Mouse (Mus musculus): ENCODE measurements around the gene Gm37240. TPM values are rescaled to one million over a fixed set of nuclear protein-coding genes. Genes with fewer than 3 reads are reported as not detected.

Gene Gm37240
- polyA plus RNA-seq, 1 experiment from 2014 or later: 13.4 TPM

DNA sequence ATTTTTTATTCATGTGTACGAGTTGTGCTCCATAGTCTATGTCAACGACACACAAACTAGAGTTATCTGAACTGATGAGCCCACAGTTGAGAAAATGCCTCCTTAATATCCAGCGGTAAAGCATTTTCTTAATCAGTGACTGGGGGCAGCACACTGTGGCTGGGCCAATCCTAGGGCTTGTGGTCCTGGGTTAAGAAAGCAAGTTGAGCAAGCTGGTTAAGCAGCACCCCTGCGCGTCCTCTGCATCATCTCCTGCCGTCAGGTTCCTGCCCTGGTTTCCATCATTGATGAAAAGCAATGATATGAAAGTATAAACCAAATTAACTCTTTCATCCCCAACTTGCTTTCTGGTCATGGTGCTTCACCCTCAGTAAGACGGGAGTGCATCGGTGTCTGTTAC is 1394.7 kb downstream of the Gm37240 start:
- no peak overlapping the region for H3K4me2 ChIP-seq (ENCODE audit: low read depth, low read length)
- no peak overlapping the region for H3K4me3 ChIP-seq (ENCODE audit: low read depth, low read length)
- peaks cover 3% of the 10 kb centered on the region; the same call in 1 of the 2 replicates for H3K36me3 ChIP-seq (ENCODE audit: control insufficient read depth, insufficient read depth, low read length)
- H3K9ac ChIP-seq (ENCODE audit: low read depth, low read length): no peak overlapping the region
- no peaks in the 10 kb centered on the region for H3K9me3 ChIP-seq (ENCODE audit: control insufficient read depth, low read length)
- no peaks in the 10 kb centered on the region for H3K4me1 ChIP-seq (ENCODE audit: control insufficient read depth, insufficient read depth, low read length)
- no peak for DNase-seq (ENCODE audit: low spot score)
- H3K27ac ChIP-seq (replicated peaks; ENCODE audit: low read depth, low read length): no peak overlapping the region
- no peak for ATAC-seq (ENCODE audit: low read depth)
- WGBS: 91% methylated on average over 8 of the region's 8 CpGs
- H3K27me3 ChIP-seq (replicated peaks; ENCODE audit: control insufficient read depth, insufficient read depth, low read length): no peaks in the 10 kb centered on the region

DNA sequence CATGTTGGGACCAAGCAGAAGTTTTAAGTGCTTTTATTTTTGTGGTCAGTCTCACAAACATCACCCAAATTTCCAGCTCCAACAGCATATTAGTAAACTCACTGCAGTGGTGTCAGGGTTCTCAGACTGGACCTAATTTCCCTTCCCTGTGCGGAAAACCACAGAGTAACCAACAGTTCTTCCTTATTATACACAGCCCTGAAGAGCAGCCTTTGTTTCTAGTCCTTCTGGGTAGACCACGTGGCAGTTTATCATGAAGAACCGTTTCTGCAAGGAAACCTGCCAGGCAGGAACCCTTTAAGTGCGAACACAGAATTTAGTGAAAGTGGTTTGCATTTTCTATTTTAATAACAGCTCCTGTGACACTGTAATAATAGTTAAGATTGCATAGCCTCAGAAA is 1395.2 kb downstream of the Gm37240 start:
- no peak for DNase-seq (ENCODE audit: low spot score)
- no peaks in the 10 kb centered on the region for H3K4me1 ChIP-seq (ENCODE audit: control insufficient read depth, insufficient read depth, low read length)
- ATAC-seq (ENCODE audit: low read depth): no peak
- H3K4me2 ChIP-seq (ENCODE audit: low read depth, low read length): no peak overlapping the region
- H3K9ac ChIP-seq (ENCODE audit: low read depth, low read length): no peak overlapping the region
- no peaks in the 10 kb centered on the region for H3K27me3 ChIP-seq (replicated peaks; ENCODE audit: control insufficient read depth, insufficient read depth, low read length)
- H3K27ac ChIP-seq (replicated peaks; ENCODE audit: low read depth, low read length): no peak overlapping the region
- no peaks in the 10 kb centered on the region for H3K9me3 ChIP-seq (ENCODE audit: control insufficient read depth, low read length)
- 76% methylated on average over 4 of the region's 4 CpGs for WGBS
- H3K36me3 ChIP-seq (ENCODE audit: control insufficient read depth, insufficient read depth, low read length): no peaks in the 10 kb centered on the region; the same call in 1 of the 2 replicates
- no peak overlapping the region for H3K4me3 ChIP-seq (ENCODE audit: low read depth, low read length)

- H3K27me3 ChIP-seq (replicated peaks; ENCODE audit: control insufficient read depth, insufficient read depth, low read length): no peaks in the 10 kb centered on the region
- no peaks in the 10 kb centered on the region for H3K36me3 ChIP-seq (ENCODE audit: control insufficient read depth, insufficient read depth, low read length)
- H3K9ac ChIP-seq (ENCODE audit: low read depth, low read length): no peak overlapping the region
- ATAC-seq (ENCODE audit: low read depth) (peak; percentile 37; the same call in 1 of the 2 replicates), DNase-seq (ENCODE audit: low spot score) (no peak)
- no peak overlapping the region for H3K4me3 ChIP-seq (ENCODE audit: low read depth, low read length)
- H3K4me1 ChIP-seq (ENCODE audit: control insufficient read depth, insufficient read depth, low read length): no peaks in the 10 kb centered on the region
- H3K27ac ChIP-seq (replicated peaks; ENCODE audit: low read depth, low read length): no peak overlapping the region
- H3K9me3 ChIP-seq (ENCODE audit: control insufficient read depth, low read length): no peaks in the 10 kb centered on the region
- 26% methylated on average over 6 of the region's 6 CpGs for WGBS
- no peak overlapping the region for H3K4me2 ChIP-seq (ENCODE audit: low read depth, low read length)
These were observed 1398.6 kb downstream of the Gm37240 start for GRCm38 (mm10) chr3:84488716-84489115.

DNA sequence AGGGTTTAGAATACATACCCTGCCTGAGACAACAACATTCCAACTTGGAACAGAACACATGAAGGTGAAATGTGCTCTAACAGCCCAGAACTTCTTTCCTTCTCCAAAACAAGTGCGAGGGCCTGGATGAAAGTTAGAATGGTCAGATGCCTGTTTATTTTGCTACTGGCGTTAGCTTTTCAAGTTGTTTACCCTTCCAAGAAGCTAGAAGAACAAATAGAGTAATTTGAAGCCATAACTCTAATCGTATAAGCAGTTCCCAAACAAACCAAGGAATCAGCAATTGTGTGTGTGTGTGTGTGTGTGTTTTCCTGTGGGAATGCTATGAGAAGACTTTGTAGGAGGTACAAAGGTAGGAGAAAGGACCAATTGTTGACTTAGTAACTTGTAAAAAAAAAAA is 1402.4 kb downstream of the Gm37240 start:
- Histone ChIP-seq H3K27ac (replicated peaks; ENCODE audit: low read depth, low read length) (no peak overlapping the region), H3K27me3 (replicated peaks; ENCODE audit: control insufficient read depth, insufficient read depth, low read length) (peaks cover 15% of the 10 kb centered on the region), H3K4me2 (ENCODE audit: low read depth, low read length) (no peak overlapping the region), H3K9me3 (ENCODE audit: control insufficient read depth, low read length) (no peaks in the 10 kb centered on the region), H3K36me3 (ENCODE audit: control insufficient read depth, insufficient read depth, low read length) (no peaks in the 10 kb centered on the region), H3K4me1 (ENCODE audit: control insufficient read depth, insufficient read depth, low read length) (0 out of 2 replicates have a peak, but pooled peaks cover 3% of the 10 kb centered on the region), H3K9ac (ENCODE audit: low read depth, low read length) (no peak overlapping the region), H3K4me3 (ENCODE audit: low read depth, low read length) (no peak overlapping the region)
- DNase-seq (ENCODE audit: low spot score) (no peak), ATAC-seq (ENCODE audit: low read depth) (no peak)
- WGBS: 60% methylated on average over 3 of the region's 3 CpGs

GRCm38 (mm10) chr3:84484333-84484732 is 1403.0 kb downstream of the Gm37240 start:
- ATAC-seq (ENCODE audit: low read depth): no peak
- Histone ChIP-seq H3K4me3 (ENCODE audit: low read depth, low read length) (no peak overlapping the region), H3K4me1 (ENCODE audit: control insufficient read depth, insufficient read depth, low read length) (0 out of 2 replicates have a peak, but pooled peaks cover 3% of the 10 kb centered on the region), H3K36me3 (ENCODE audit: control insufficient read depth, insufficient read depth, low read length) (no peaks in the 10 kb centered on the region), H3K4me2 (ENCODE audit: low read depth, low read length) (no peak overlapping the region), H3K27ac (replicated peaks; ENCODE audit: low read depth, low read length) (no peak overlapping the region), H3K9ac (ENCODE audit: low read depth, low read length) (no peak overlapping the region), H3K9me3 (ENCODE audit: control insufficient read depth, low read length) (no peaks in the 10 kb centered on the region), H3K27me3 (replicated peaks; ENCODE audit: control insufficient read depth, insufficient read depth, low read length) (peaks cover 20% of the 10 kb centered on the region)
- WGBS: 54% methylated on average over 4 of the region's 4 CpGs
- DNase-seq (ENCODE audit: low spot score): no peak

DNA sequence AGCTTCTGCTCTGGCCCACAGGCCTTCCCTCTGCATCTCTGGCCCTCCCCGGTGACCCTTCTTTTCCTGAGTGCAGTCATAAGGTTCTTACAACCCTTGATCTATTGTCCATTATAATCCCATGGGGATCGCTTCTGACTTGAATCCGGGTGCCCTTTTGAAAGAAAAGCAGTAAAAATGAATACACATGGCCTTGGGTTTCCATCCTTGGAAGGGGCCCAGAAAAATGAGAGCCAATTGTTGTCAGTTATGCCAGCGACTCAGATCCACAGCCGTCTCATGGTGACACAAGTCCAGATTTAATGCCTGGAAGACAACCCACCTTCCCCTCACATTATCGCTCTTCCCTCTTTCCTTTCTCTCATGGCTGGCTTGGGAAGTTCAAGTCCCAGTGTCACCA is 1405.2 kb downstream of the Gm37240 start:
- Histone ChIP-seq H3K4me2 (ENCODE audit: low read depth, low read length) (no peak overlapping the region), H3K9me3 (ENCODE audit: control insufficient read depth, low read length) (no peaks in the 10 kb centered on the region), H3K4me1 (ENCODE audit: control insufficient read depth, insufficient read depth, low read length) (0 out of 2 replicates have a peak, but pooled peaks cover 3% of the 10 kb centered on the region), H3K27ac (replicated peaks; ENCODE audit: low read depth, low read length) (no peak overlapping the region), H3K9ac (ENCODE audit: low read depth, low read length) (no peak overlapping the region), H3K4me3 (ENCODE audit: low read depth, low read length) (no peak overlapping the region), H3K27me3 (replicated peaks; ENCODE audit: control insufficient read depth, insufficient read depth, low read length) (peaks cover 40% of the 10 kb centered on the region), H3K36me3 (ENCODE audit: control insufficient read depth, insufficient read depth, low read length) (no peaks in the 10 kb centered on the region)
- whole genome bisulfite sequencing: 77% methylated on average over 6 of the region's 6 CpGs
- no peak for ATAC-seq (ENCODE audit: low read depth)
- DNase-seq (ENCODE audit: low spot score): no peak

- Histone ChIP-seq H3K36me3 (ENCODE audit: control insufficient read depth, insufficient read depth, low read length) (no peaks in the 10 kb centered on the region), H3K27ac (replicated peaks; ENCODE audit: low read depth, low read length) (peak overlapping the region; percentile 57; the same call in 1 of the 2 replicates), H3K4me2 (ENCODE audit: low read depth, low read length) (peak overlapping the region; percentile 99), H3K4me1 (ENCODE audit: control insufficient read depth, insufficient read depth, low read length) (0 out of 2 replicates have a peak, but pooled peaks cover 3% of the 10 kb centered on the region), H3K4me3 (ENCODE audit: low read depth, low read length) (peak overlapping the region; percentile 68), H3K9ac (ENCODE audit: low read depth, low read length) (0 out of 2 replicates have a peak overlapping the region, but pooled peaks have one; percentile 68), H3K27me3 (replicated peaks; ENCODE audit: control insufficient read depth, insufficient read depth, low read length) (peaks cover 40% of the 10 kb centered on the region), H3K9me3 (ENCODE audit: control insufficient read depth, low read length) (no peaks in the 10 kb centered on the region)
- 6% methylated on average over 11 of the region's 11 CpGs for WGBS
- DNase-seq (ENCODE audit: low spot score) (peak; percentile 82), ATAC-seq (ENCODE audit: low read depth) (peak; percentile 19; the same call in 1 of the 2 replicates)
These were observed 1406.2 kb downstream of the Gm37240 start for GRCm38 (mm10) chr3:84481104-84481503.

DNA sequence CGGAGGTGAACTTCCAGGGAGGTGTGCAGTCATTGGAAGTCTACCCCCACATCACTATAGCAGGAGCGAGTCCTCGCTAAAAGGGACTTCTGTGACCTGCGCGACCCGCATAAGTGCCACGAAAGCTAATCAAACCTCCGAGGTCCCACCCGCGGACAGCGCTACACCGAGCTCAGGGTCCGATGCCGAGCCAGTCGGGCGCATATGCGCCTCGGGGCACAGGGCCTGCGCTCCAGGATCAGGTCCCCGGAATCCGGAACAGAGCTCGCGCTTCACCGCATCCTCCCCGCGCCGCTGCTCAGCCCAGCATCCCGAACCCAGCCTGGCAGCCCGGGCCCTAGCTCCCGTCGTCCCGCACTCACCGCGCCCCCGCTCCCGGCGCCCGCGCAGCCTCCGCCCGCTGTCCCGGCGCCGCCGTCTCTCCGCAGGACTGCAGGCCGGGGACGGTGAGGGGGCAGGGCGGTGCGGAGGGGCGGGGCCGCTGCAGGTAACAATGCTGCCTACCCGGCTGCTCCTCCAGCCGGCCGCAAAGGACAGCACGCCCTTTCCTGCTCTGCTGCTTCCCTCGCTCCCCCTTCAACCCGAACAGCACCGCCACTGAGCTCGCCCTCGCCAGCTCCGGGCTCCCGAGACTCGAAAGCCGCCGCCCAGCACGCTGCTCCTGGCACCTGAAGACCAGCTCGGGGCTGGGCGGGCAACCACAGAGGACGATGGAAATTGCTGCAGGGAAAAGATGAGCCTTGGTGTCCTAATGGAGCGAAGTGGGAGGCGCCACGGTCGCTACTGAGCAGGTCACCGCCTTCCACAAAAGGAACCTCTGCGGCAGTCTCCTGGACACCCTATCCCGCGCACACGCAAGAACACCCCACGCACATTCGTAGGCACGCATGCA is 1407.1 kb downstream of the Gm37240 start, which contains the start of gene Fhdc1:
TSS of gene Fhdc1 (minus strand) at position 424 of the 892 bp plus-strand sequence.
- no peaks in the 10 kb centered on the region for H3K36me3 ChIP-seq (ENCODE audit: control insufficient read depth, insufficient read depth, low read length)
- H3K4me2 ChIP-seq (ENCODE audit: low read depth, low read length): peak within 1 kb of the TSS; percentile 99
- peaks cover 40% of the 10 kb centered on the region for H3K27me3 ChIP-seq (replicated peaks; ENCODE audit: control insufficient read depth, insufficient read depth, low read length)
- peak within 1 kb of the TSS; percentile 57 for H3K27ac ChIP-seq (replicated peaks; ENCODE audit: low read depth, low read length)
- H3K4me1 ChIP-seq (ENCODE audit: control insufficient read depth, insufficient read depth, low read length): peaks cover 8% of the 10 kb centered on the region; the same call in 1 of the 2 replicates
- H3K9me3 ChIP-seq (ENCODE audit: control insufficient read depth, low read length): no peaks in the 10 kb centered on the region
- ATAC-seq (ENCODE audit: low read depth) (peak; percentile 87), DNase-seq (ENCODE audit: low spot score) (peak; percentile 66)
- peak within 1 kb of the TSS; percentile 68 for H3K9ac ChIP-seq (ENCODE audit: low read depth, low read length)
- H3K4me3 ChIP-seq (ENCODE audit: low read depth, low read length): peak within 1 kb of the TSS; percentile 68
- WGBS: under 1% methylated on average over 44 of the region's 82 CpGs
